ENCODE assay signal across 8 mouse cellular contexts in genomic region chr2:48001800-48002507, GRCm38 (mm10).
DNase-seq lines count a peak whose midpoint lies in the region; ATAC-seq lines count a peak whose summit lies in the region.

No protein-coding gene starts in this region.

- H3K4me1 ChIP-seq in limb, embryonic 11.5 days (ENCODE audit: control insufficient read depth, insufficient read depth, low read length) = no peaks in the 10 kb centered on the region
- no peaks in the 10 kb centered on the region for H3K4me1 ChIP-seq in neural tube, embryonic 14.5 days (ENCODE audit: control insufficient read depth, insufficient read depth, low read length)

- H3K4me3 ChIP-seq in limb, embryonic 11.5 days (ENCODE audit: low read depth, low read length) = no peak overlapping the region
- no peak overlapping the region for H3K4me3 ChIP-seq in neural tube, embryonic 14.5 days (ENCODE audit: low read depth, low read length)

- H3K36me3 ChIP-seq in limb, embryonic 11.5 days (ENCODE audit: control insufficient read depth, insufficient read depth, low read length) = no peaks in the 10 kb centered on the region
- H3K36me3 ChIP-seq in neural tube, embryonic 14.5 days (ENCODE audit: control insufficient read depth, insufficient read depth, low read length) = no peaks in the 10 kb centered on the region

- peak; percentile 86 for DNase-seq in 3T3-L1 (ENCODE audit: low read depth, low spot score)
- DNase-seq in CD4-positive, CD25-positive, alpha-beta regulatory T cell, adult 2 months (ENCODE audit: low read depth, low spot score) = peak; percentile 75
- peak; percentile 51 for DNase-seq in cerebellum, adult 8-10 months
- DNase-seq in gastrocnemius, postnatal 10 days = peak; percentile 10
- DNase-seq in kidney, adult 8-10 months = peak; percentile 44 to 47
- peak; percentile 39 for DNase-seq in limb, embryonic 11.5 days (ENCODE audit: low spot score)
- DNase-seq in ovary, postnatal 36 days (ENCODE audit: low spot score) = no peak

- H3K9ac ChIP-seq in limb, embryonic 11.5 days (ENCODE audit: low read length) = no peak overlapping the region
- H3K9ac ChIP-seq in neural tube, embryonic 14.5 days (replicated peaks; ENCODE audit: low read depth, low read length) = no peak overlapping the region

- 40% methylated on average over 11 of the region's 11 CpGs for WGBS in limb, embryonic 11.5 days
- 48% methylated on average over 11 of the region's 11 CpGs for WGBS in neural tube, embryonic 14.5 days

- no peaks in the 10 kb centered on the region for H3K27me3 ChIP-seq in limb, embryonic 11.5 days (ENCODE audit: control insufficient read depth, insufficient read depth, low read length)
- H3K27me3 ChIP-seq in neural tube, embryonic 14.5 days (ENCODE audit: control insufficient read depth, insufficient read depth, low read length) = no peaks in the 10 kb centered on the region

- no peak overlapping the region for H3K4me2 ChIP-seq in limb, embryonic 11.5 days (ENCODE audit: low read depth, severe bottlenecking)
- no peak overlapping the region for H3K4me2 ChIP-seq in neural tube, embryonic 14.5 days (ENCODE audit: low read depth, low read length)

- peak; percentile 44; the same call in 1 of the 2 replicates for ATAC-seq in limb, embryonic 11.5 days (ENCODE audit: insufficient number of reproducible peaks, low FRiP score, low TSS enrichment, low read depth)
- peak; percentile 90 for ATAC-seq in neural tube, embryonic 14.5 days (ENCODE audit: low read depth)

- no peaks in the 10 kb centered on the region for H3K9me3 ChIP-seq in limb, embryonic 11.5 days (ENCODE audit: control insufficient read depth, low read length)
- H3K9me3 ChIP-seq in neural tube, embryonic 14.5 days (ENCODE audit: control insufficient read depth, low read length) = no peaks in the 10 kb centered on the region

- no peak overlapping the region for H3K27ac ChIP-seq in limb, embryonic 11.5 days (replicated peaks; ENCODE audit: low read depth, low read length)
- no peak overlapping the region for H3K27ac ChIP-seq in neural tube, embryonic 14.5 days (ENCODE audit: low read depth, low read length)
